Mouse (Mus musculus): ENCODE results near the gene Gm815. TPM values are rescaled to one million over a fixed set of nuclear protein-coding genes. Genes with fewer than 3 reads are reported as not detected.

The Gm815 gene
- polyA plus RNA-seq, 1 experiment from 2014 or later = not detected

DNA sequence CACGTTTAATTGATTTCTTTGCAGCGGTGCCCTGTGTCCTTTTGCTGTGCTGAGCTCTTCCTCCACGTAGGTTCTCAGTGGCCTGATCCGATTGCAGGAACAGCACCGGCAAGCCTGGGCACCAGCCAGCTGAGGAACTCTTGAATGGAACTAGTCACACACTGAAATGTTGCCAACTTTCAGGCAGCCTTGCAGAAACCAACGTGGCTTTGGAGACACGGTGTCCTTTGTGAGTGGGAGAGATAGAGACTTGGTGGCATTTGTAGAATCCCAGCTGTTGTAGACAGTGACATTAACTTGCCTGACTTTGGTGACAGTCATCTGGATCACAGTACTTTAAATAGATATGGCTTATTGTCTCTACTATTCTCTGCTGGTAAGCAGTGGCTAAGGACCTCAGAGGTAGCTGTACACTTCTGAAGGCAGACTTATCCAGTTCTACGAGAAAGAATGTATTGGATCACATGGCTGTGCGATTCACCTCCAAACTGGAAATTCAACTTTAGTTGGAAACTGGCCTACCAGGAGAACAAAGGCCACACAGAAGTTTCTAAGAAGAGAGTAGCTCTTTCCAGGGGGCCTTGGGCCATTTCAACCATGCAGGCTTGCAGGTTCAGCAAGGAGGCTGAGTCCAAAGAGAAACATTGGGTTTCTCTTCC is 5.8 kb downstream of the Gm815 start:
- Histone ChIP-seq H3K9ac (ENCODE audit: low read depth, low read length) (no peak overlapping the region), H3K9me3 (ENCODE audit: control insufficient read depth, low read length) (no peaks in the 10 kb centered on the region), H3K4me1 (replicated peaks; ENCODE audit: control insufficient read depth, insufficient read depth, low read length) (no peaks in the 10 kb centered on the region), H3K4me3 (ENCODE audit: low read depth, low read length) (no peak overlapping the region), H3K4me2 (replicated peaks; ENCODE audit: low read depth, low read length) (no peak overlapping the region), H3K27me3 (ENCODE audit: control insufficient read depth, insufficient read depth, low read length) (no peaks in the 10 kb centered on the region), H3K36me3 (ENCODE audit: control insufficient read depth, insufficient read depth, low read length) (no peaks in the 10 kb centered on the region), H3K27ac (ENCODE audit: low read depth, low read length) (no peak overlapping the region)
- DNase-seq (ENCODE audit: low spot score) (no peak), ATAC-seq (ENCODE audit: low FRiP score) (no peak)
- 92% methylated on average over 9 of the region's 9 CpGs for WGBS

DNA sequence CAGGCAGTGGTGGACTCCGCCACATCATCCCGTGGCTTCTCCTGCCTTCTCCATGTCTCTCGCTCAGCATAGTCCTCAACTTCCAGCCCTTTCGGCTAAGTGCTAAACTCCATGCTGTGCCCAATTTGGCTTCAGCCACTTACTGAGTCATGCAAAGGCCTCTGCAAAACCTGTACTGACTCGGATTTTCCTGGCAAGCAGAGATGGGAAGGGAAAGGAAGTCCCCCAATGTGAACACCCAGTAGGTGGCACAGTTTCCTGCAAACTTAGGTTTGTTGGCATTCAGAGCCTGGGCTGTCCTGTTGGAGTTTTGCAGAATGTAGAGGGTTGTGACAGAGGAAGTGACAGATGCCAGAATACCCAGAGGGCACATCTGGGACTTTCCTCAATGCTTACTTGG is 7.2 kb downstream of the Gm815 start:
- Histone ChIP-seq H3K4me3 (ENCODE audit: low read depth, low read length) (no peak overlapping the region), H3K9me3 (ENCODE audit: control insufficient read depth, low read length) (no peaks in the 10 kb centered on the region), H3K9ac (ENCODE audit: low read depth, low read length) (no peak overlapping the region), H3K36me3 (ENCODE audit: control insufficient read depth, insufficient read depth, low read length) (no peaks in the 10 kb centered on the region), H3K27me3 (ENCODE audit: control insufficient read depth, insufficient read depth, low read length) (no peaks in the 10 kb centered on the region), H3K4me1 (replicated peaks; ENCODE audit: control insufficient read depth, insufficient read depth, low read length) (no peaks in the 10 kb centered on the region), H3K4me2 (replicated peaks; ENCODE audit: low read depth, low read length) (no peak overlapping the region), H3K27ac (ENCODE audit: low read depth, low read length) (no peak overlapping the region)
- ATAC-seq (ENCODE audit: low FRiP score) (no peak), DNase-seq (ENCODE audit: low spot score) (no peak)
- 61% methylated on average over 5 of the region's 5 CpGs for WGBS

- 66% methylated on average over 4 of the region's 4 CpGs for WGBS
- Histone ChIP-seq H3K4me3 (ENCODE audit: low read depth, low read length) (no peak overlapping the region), H3K4me1 (replicated peaks; ENCODE audit: control insufficient read depth, insufficient read depth, low read length) (no peaks in the 10 kb centered on the region), H3K27me3 (ENCODE audit: control insufficient read depth, insufficient read depth, low read length) (no peaks in the 10 kb centered on the region), H3K9me3 (ENCODE audit: control insufficient read depth, low read length) (no peaks in the 10 kb centered on the region), H3K9ac (ENCODE audit: low read depth, low read length) (no peak overlapping the region), H3K4me2 (replicated peaks; ENCODE audit: low read depth, low read length) (no peak overlapping the region), H3K36me3 (ENCODE audit: control insufficient read depth, insufficient read depth, low read length) (no peaks in the 10 kb centered on the region), H3K27ac (ENCODE audit: low read depth, low read length) (no peak overlapping the region)
- peak; percentile 12 for DNase-seq (ENCODE audit: low spot score)
- ATAC-seq (ENCODE audit: low FRiP score) = no peak
Measured at GRCm38 (mm10) chr19:26902162-26902561, 16.5 kb downstream of the Gm815 start.

DNA sequence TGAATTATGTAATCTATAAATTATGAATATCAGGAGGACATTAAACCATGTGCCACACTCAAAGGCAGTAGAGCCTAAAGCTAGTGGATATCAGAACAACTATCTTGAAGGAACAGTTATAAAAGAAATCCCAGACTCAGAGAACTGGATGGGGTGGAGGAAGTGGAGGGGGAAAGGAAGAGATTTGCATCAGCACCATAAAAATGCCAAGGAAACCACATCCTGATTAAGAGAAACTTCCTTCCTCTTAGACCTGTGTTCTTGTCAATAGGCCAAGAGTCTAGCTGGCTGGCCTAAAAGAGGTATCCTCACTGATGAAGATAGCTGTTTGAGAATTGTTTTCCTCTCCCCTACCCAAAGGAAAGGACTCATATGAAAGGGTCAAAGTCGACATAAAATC is 28.6 kb downstream of the Gm815 start:
- Histone ChIP-seq H3K9me3 (ENCODE audit: control insufficient read depth, low read length) (no peaks in the 10 kb centered on the region), H3K4me3 (ENCODE audit: low read depth, low read length) (no peak overlapping the region), H3K4me1 (replicated peaks; ENCODE audit: control insufficient read depth, insufficient read depth, low read length) (no peaks in the 10 kb centered on the region), H3K4me2 (replicated peaks; ENCODE audit: low read depth, low read length) (no peak overlapping the region), H3K27me3 (ENCODE audit: control insufficient read depth, insufficient read depth, low read length) (no peaks in the 10 kb centered on the region), H3K27ac (ENCODE audit: low read depth, low read length) (no peak overlapping the region), H3K9ac (ENCODE audit: low read depth, low read length) (no peak overlapping the region), H3K36me3 (ENCODE audit: control insufficient read depth, insufficient read depth, low read length) (no peaks in the 10 kb centered on the region)
- no peak for ATAC-seq (ENCODE audit: low FRiP score)
- DNase-seq (ENCODE audit: low spot score) = no peak
- 63% methylated on average over 1 of the region's 1 CpGs for WGBS

DNA sequence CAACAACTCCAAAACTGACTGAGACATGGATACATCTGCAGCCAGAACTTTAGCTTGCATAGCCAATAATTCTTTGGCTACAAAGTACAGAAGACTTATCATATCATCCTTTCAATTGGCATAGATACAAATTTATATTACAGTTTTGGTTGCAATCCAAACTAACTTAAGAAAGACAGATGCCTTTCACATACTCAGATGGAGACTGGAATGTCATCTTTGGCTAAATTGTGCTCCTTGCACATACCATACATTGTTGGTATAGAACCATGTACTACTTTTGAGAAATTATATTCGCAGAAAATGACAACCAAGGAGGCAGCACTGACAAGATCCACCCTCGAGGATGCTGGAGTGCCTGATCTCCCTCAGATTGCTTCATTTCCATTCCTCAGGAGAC is 35.1 kb downstream of the Gm815 start:
- Histone ChIP-seq H3K9me3 (ENCODE audit: control insufficient read depth, low read length) (no peaks in the 10 kb centered on the region), H3K4me2 (replicated peaks; ENCODE audit: low read depth, low read length) (no peak overlapping the region), H3K27me3 (ENCODE audit: control insufficient read depth, insufficient read depth, low read length) (no peaks in the 10 kb centered on the region), H3K9ac (ENCODE audit: low read depth, low read length) (no peak overlapping the region), H3K36me3 (ENCODE audit: control insufficient read depth, insufficient read depth, low read length) (no peaks in the 10 kb centered on the region), H3K4me1 (replicated peaks; ENCODE audit: control insufficient read depth, insufficient read depth, low read length) (no peaks in the 10 kb centered on the region), H3K4me3 (ENCODE audit: low read depth, low read length) (no peak overlapping the region), H3K27ac (ENCODE audit: low read depth, low read length) (no peak overlapping the region)
- WGBS = 66% methylated on average over 2 of the region's 2 CpGs
- DNase-seq (ENCODE audit: low spot score) (no peak), ATAC-seq (ENCODE audit: low FRiP score) (no peak)

GRCm38 (mm10) chr19:26930295-26931283 is 44.9 kb downstream of the Gm815 start:
- Histone ChIP-seq H3K4me1 (replicated peaks; ENCODE audit: control insufficient read depth, insufficient read depth, low read length) (no peaks in the 10 kb centered on the region), H3K27ac (ENCODE audit: low read depth, low read length) (no peak overlapping the region), H3K4me2 (replicated peaks; ENCODE audit: low read depth, low read length) (no peak overlapping the region), H3K4me3 (ENCODE audit: low read depth, low read length) (no peak overlapping the region), H3K27me3 (ENCODE audit: control insufficient read depth, insufficient read depth, low read length) (no peaks in the 10 kb centered on the region), H3K36me3 (ENCODE audit: control insufficient read depth, insufficient read depth, low read length) (no peaks in the 10 kb centered on the region), H3K9me3 (ENCODE audit: control insufficient read depth, low read length) (no peaks in the 10 kb centered on the region), H3K9ac (ENCODE audit: low read depth, low read length) (no peak overlapping the region)
- 44% methylated on average over 6 of the region's 6 CpGs for WGBS
- ATAC-seq (ENCODE audit: low FRiP score) (no peak), DNase-seq (ENCODE audit: low spot score) (peak; percentile 10)

DNA sequence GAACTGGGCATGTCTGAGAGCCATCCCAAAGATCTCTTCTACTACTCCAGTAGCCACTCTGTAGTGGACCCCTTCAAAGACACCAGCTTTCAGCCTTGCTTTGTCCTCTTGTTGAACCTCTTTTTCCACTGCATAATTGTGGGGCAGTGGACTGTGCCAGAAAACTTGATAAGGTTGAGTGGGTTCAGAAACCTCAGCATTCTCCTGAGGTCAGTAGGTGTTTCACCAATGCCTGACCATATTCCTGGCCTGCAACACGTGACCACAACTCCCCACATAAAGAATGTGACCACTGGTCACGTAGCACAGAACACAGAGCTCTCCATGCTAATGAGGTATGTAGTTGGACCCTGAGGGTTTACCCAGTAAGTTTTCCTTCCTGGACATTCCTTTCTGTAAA is 48.5 kb downstream of the Gm815 start:
- DNase-seq (ENCODE audit: low spot score) (no peak), ATAC-seq (ENCODE audit: low FRiP score) (no peak)
- Histone ChIP-seq H3K4me2 (replicated peaks; ENCODE audit: low read depth, low read length) (no peak overlapping the region), H3K9ac (ENCODE audit: low read depth, low read length) (no peak overlapping the region), H3K36me3 (ENCODE audit: control insufficient read depth, insufficient read depth, low read length) (no peaks in the 10 kb centered on the region), H3K27ac (ENCODE audit: low read depth, low read length) (no peak overlapping the region), H3K4me1 (replicated peaks; ENCODE audit: control insufficient read depth, insufficient read depth, low read length) (no peaks in the 10 kb centered on the region), H3K27me3 (ENCODE audit: control insufficient read depth, insufficient read depth, low read length) (no peaks in the 10 kb centered on the region), H3K4me3 (ENCODE audit: low read depth, low read length) (no peak overlapping the region), H3K9me3 (ENCODE audit: control insufficient read depth, low read length) (no peaks in the 10 kb centered on the region)
- WGBS = 74% methylated on average over 2 of the region's 2 CpGs
